Mouse (Mus musculus) heart, embryonic 13.5 days (tissue): Measurements from ENCODE around the gene Vmn2r15. TPM values are rescaled to one million over a fixed set of nuclear protein-coding genes. Genes with fewer than 3 reads are reported as not detected.

Source experiments
- ATAC-seq: fragments of 200-750 bp; cut with Nextera tagmentation; 2 replicates; pipeline ENCODE4 v1.8.0; 2017; ENCODE audit warnings: moderate TSS enrichment; ENCODE audit not compliant: insufficient number of reproducible peaks, low FRiP score, low TSS enrichment; ENCODE audit errors: extremely low read depth
- H3K27ac ChIP-seq: fragments of 300-500 bp; sonication (generic); replicated peaks from 2 replicates; pipeline ENCODE4 v1.5.1; 2015; ENCODE audit warnings: moderate library complexity, mild to moderate bottlenecking, inconsistent platforms
- H3K27me3 ChIP-seq: fragments of 300-500 bp; sonication (generic); replicated peaks from 2 replicates; pipeline ENCODE4 v1.6.1; 2015; ENCODE audit warnings: mild to moderate bottlenecking, inconsistent platforms
- H3K36me3 ChIP-seq: fragments of 300-500 bp; sonication (generic); 2 replicates; pipeline ENCODE4 v1.6.1; 2015; ENCODE audit warnings: mild to moderate bottlenecking, inconsistent platforms
- H3K4me1 ChIP-seq: fragments of 300-500 bp; sonication (generic); 2 replicates; pipeline ENCODE4 v1.6.1; 2015; ENCODE audit warnings: inconsistent platforms
- H3K4me2 ChIP-seq: fragments of 300-500 bp; sonication (generic); 2 replicates; pipeline ENCODE4 v1.6.1; 2015; ENCODE audit warnings: inconsistent platforms, mild to moderate bottlenecking, moderate library complexity
- H3K4me3 ChIP-seq: fragments of 300-500 bp; sonication (generic); 2 replicates; pipeline ENCODE4 v1.5.1; 2015; ENCODE audit warnings: moderate library complexity, mild to moderate bottlenecking, inconsistent platforms
- H3K9ac ChIP-seq: fragments of 300-500 bp; sonication (generic); 2 replicates; pipeline ENCODE4 v1.6.1; 2015; ENCODE audit warnings: inconsistent platforms, mild to moderate bottlenecking, moderate library complexity
- H3K9me3 ChIP-seq: fragments of 300-500 bp; sonication (generic); 2 replicates; pipeline ENCODE4 v1.6.1; 2016; ENCODE audit warnings: inconsistent platforms
- WGBS: fragments of 180-500 bp; shearing (Covaris S2); methylation state at CpG from one replicate; pipeline ENCODE4 v1.1.7; 2015; ENCODE audit warnings: mixed read lengths; 5-methylcytosine and 5-hydroxymethylcytosine counted together
- polyA plus RNA-seq: library from polyadenylated mRNA; unstranded; fragments of >200 nt; fragmentation: Nextera tagmentation; extraction: Ambion mirVana; gene quantifications from 2 replicates; pipeline ENCODE4 v1.2.1, GENCODE M21; 2015

Vmn2r15 gene
- not detected in 2 replicates for polyA plus RNA-seq

DNA sequence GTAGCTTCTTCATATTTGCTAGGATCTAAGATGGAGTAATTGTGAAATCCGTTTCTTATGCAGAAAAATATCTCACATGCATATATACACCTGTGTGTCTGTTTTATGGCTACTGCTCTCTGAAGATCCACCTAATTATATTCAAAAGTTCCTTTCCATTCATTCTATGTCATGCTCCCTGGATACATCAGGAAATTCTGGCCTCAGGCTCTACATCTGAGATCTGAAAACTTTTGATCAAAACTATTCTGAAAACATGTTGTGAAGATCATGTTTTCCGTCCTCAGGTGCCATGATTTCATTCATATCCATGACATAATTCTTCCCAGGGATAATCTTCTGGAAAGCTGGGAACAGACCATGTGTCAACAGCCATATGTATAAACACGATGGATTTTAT is at the start of gene Vmn2r15:
Gene Vmn2r15, minus strand, starts transcription at position 101 of the 400 bp plus-strand sequence.
- H3K4me2 ChIP-seq: no peak within 1 kb of the TSS
- H3K27ac ChIP-seq: no peak within 1 kb of the TSS
- H3K9me3 ChIP-seq: peaks cover 4% of the 10 kb centered on the region
- WGBS: 38% methylated on average over 3 of the region's 3 CpGs
- H3K4me1 ChIP-seq: no peaks in the 10 kb centered on the region
- no peaks in the 10 kb centered on the region for H3K27me3 ChIP-seq
- H3K4me3 ChIP-seq: no peak within 1 kb of the TSS
- ATAC-seq: no peak
- H3K9ac ChIP-seq: no peak within 1 kb of the TSS
- H3K36me3 ChIP-seq: no peaks in the 10 kb centered on the region

- WGBS: 41% methylated on average over 2 of the region's 2 CpGs
- H3K36me3 ChIP-seq: no peaks in the 10 kb centered on the region
- no peak within 1 kb of the TSS for H3K4me2 ChIP-seq
- no peaks in the 10 kb centered on the region for H3K4me1 ChIP-seq
- ATAC-seq: no peak
- no peak within 1 kb of the TSS for H3K27ac ChIP-seq
- no peaks in the 10 kb centered on the region for H3K27me3 ChIP-seq
- H3K9ac ChIP-seq: no peak within 1 kb of the TSS
- peaks cover 23% of the 10 kb centered on the region for H3K9me3 ChIP-seq
- no peak within 1 kb of the TSS for H3K4me3 ChIP-seq
Measured at GRCm38 (mm10) chr5:109329862-109330261, 32.4 kb upstream of the Vmn2r15 start, which contains the start of gene Vmn2r16. Gene Vmn2r16, plus strand, starts transcription at chr5:109330162.

DNA sequence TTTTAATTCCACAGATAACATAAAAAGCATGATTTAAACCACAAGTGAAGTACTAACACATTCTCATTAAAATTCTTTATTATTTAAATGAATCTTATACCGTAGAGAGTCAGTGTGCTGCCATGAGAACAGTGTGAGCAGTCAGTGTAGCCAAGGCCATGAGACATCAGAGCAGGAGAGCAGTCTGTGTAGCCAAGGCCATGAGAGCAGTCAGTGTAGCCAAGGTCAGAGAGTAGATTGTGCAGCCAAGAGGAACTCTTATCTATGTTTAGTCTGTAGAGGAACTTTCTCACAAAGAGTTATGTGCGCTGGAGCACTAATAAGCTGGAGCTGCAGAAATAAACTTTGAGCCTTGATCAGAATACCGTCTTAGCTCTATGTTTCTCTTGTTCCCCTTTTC is 2.8 kb downstream of the Vmn2r15 start:
- Histone ChIP-seq H3K9ac (no peak overlapping the region), H3K27ac (no peak overlapping the region), H3K27me3 (no peaks in the 10 kb centered on the region), H3K4me1 (no peaks in the 10 kb centered on the region), H3K36me3 (no peaks in the 10 kb centered on the region), H3K9me3 (peaks cover 7% of the 10 kb centered on the region), H3K4me2 (no peak overlapping the region), H3K4me3 (no peak overlapping the region)
- WGBS: 63% methylated on average over 3 of the region's 3 CpGs
- ATAC-seq: no peak

Other genes with a start within 250 kb of the Vmn2r15 start
- not detected in 2 replicates for gene Vmn2r11, start 238.1 kb downstream of the Vmn2r15 start, polyA plus RNA-seq
- gene Vmn2r12, start 199.7 kb downstream of the Vmn2r15 start, polyA plus RNA-seq: not detected in 2 replicates
- gene Vmn2r13, start 105.4 kb downstream of the Vmn2r15 start, polyA plus RNA-seq: not detected in 2 replicates
- not detected in 2 replicates for gene Vmn2r14, start 72.9 kb downstream of the Vmn2r15 start, polyA plus RNA-seq
- not detected in 2 replicates for gene Vmn2r16, start 32.5 kb upstream of the Vmn2r15 start, polyA plus RNA-seq
- gene Vmn2r17, start 122.0 kb upstream of the Vmn2r15 start, polyA plus RNA-seq: not detected in 2 replicates